Mouse (Mus musculus) layer of hippocampus, adult 8-10 months (tissue): ENCODE measurements around the gene Tgm6. TPM values are rescaled to one million over a fixed set of nuclear protein-coding genes. Genes with fewer than 3 reads are reported as not detected.

Experiments used
- DNase-seq, 2 experiments: peaks; one replicate each; pipeline ENCODE4 v3.0.0; 2022; ENCODE audit warnings: low spot score in 2 of 2
- total RNA-seq, 4 experiments: library from RNA; stranded (reverse); gene quantifications; 2 replicates each; pipeline ENCODE4 v1.2.4; 2022

Gene Tgm6
- total RNA-seq, 4 experiments from 2014 or later: 0.24 to 0.25 (median 0.25) TPM; not detected in 1

DNA sequence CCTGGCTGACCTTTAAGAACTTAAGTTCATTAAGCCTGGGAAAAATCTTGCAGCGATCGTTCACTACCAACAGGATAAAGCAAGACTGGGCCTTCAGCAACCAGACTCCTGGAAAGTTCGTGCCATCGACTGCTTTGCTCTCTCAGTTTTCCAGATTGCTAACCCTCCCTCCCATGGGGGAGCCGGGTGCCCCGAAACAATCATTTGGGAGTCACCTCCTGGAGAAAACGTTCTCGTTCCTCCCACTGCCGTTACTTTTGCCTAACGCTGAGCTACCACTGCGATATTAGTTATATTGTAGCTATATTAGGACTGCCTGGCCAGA is 66.1 kb downstream of the Tgm6 start:
- DNase-seq: no peak

DNA sequence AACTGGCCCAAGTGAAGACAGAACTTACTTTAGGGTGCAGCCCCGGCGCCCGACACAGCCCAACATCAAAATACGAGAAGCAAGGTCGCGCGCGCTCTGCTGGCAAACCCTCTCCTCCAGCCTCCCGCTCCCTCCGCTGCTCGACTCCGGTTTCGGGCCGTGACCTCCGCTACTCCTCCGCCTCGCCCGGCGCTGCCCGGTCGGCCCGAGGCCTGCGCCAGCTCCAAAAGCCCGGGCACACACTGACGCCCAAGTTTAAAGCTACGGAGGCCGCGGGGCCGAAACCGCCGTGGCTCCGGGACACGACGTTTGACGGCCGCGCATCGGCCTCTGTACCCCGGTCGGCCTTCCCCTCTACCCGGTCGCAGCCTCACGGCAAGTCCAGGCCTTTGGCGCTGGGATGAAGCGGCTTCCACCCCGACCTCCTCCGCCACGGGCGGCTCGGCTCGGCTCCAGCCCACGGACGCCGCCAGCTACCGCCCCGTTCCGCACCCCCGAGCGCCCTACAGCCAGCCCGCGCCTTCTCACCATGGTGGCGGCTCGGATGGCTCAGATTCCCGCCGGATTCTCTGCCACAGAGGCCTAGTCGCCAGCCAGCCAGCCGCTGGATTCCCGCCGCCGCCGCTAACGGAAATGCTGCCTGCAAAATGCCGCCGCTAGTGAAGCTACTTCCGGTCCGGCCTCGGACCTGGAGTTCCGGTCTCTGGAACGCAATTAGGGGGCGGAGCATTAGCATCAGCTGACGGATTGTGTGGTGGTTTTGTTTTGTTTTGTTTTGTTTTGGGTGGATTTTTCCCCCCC is 66.7 kb downstream of the Tgm6 start, which contains the start of gene Snrpb:
TSS of gene Snrpb (minus strand) at position 698 of the 801 bp plus-strand sequence.
- DNase-seq: peak; percentile 80 to 88

DNA sequence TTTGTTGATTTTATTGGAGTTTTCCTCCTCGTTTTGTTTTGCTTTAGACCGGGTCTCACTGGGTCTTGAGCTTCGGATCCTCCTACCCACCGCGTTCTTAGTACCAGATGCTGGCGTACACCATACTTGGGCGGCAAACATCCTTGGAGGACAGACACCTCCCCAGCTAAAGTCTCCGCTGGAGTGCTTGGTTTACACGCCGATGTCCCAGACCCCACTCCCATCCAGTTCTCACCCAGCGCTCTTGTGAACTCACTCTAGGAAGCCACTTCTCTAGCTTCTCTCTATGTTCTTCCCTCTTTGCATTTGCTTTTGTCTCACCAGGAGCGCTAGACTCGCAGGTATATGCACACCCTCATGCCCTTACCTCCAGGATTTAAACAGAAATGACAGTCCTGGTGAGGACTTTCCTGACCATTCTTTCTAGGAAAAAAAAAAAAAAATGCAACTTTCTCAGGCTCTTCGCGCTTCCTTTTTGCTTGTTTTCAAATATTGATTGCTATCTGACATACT is 67.3 kb downstream of the Tgm6 start:
- DNase-seq: no peak

DNA sequence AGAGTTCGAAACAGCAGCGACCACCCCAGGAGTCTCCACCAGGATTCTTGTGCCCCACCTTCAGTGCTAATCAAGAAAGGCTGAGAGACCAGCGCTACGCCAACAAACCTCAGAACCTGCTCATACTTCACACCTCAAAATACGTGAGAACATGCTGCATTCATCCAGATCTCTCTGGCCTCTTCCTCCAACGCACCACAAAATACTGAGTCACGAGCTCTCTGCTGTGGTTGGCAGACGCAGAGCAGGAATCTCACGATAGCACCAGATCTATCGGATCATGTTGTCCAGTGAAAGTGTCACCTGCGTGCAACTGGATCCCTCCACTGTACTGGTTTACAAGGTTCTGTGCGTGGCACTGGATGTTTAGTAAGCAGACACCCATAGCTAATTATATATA is 76.2 kb downstream of the Tgm6 start:
- no peak for DNase-seq

DNA sequence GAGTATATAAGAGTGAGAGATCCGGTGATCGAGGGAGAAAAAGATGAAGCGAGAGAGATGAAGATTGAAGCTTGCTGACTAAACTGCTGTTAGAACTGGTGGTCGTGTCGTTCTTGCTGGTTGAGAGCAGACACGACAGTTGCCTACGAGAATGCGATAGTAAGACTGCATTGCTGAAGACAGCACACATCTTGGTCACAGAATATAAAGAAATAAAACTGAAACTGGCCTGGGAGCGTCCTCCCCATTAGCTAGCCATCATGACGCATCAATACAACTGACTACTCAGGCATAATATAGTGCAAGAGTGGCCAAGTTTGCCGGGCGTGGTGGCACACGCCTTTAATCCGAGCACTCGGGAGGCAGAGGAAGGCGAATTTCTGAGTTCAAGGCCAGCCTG is 82.7 kb downstream of the Tgm6 start, which contains the start of gene Tmc2:
TSS of gene Tmc2 (plus strand) at position 301 of the 400 bp plus-strand sequence.
- DNase-seq: no peak

DNA sequence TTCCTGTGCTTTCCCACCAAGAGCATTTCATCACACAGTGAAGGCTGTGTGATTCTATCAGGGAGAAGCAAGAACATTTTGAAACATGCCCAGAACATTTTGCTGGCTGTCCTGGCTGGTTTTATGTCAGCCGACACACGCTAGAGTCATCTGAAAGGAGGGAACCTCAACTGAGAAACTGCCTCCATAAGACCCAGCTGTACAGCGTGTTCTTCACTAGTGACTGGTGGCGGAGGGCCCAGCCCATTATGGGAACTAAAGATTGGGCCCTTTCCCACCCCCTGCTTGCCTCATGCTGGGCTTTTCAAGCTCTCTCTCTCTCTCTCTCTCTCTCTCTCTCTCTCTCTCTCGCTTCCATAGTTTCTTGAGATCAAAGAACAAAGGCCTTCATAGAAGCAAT is 88.7 kb downstream of the Tgm6 start:
- DNase-seq: no peak

Other genes with a start within 250 kb of the Tgm6 start
- under 1 TPM; 0.17 to 0.28 (median 0.21) TPM for gene Tgm3, start 100.1 kb upstream of the Tgm6 start, total RNA-seq
- gene Snrpb, start 67.0 kb downstream of the Tgm6 start, total RNA-seq: 100 to 1,000 TPM; 103 to 110 (median 105) TPM
- not detected for gene Tmc2, start 82.8 kb downstream of the Tgm6 start, total RNA-seq
- 100 to 1,000 TPM; 139 to 148 (median 143) TPM for gene Nop56, start 162.0 kb downstream of the Tgm6 start, total RNA-seq
- gene Idh3b, start 172.1 kb downstream of the Tgm6 start, total RNA-seq: 100 to 1,000 TPM; 294 to 326 (median 314) TPM
- gene Ebf4, start 182.8 kb downstream of the Tgm6 start, total RNA-seq: 10 to 100 TPM; 11.0 to 12.6 (median 11.7) TPM